Mouse (Mus musculus) heart, embryonic 13.5 days (tissue): ENCODE data around the gene Tnpo1. TPM values are rescaled to one million over a fixed set of nuclear protein-coding genes. Genes with fewer than 3 reads are reported as not detected.
A peak's percentile ranks its signal among the peaks of the same experiment; 100 is the strongest.

Experiments used
- ATAC-seq: fragments of 200-750 bp; cut with Nextera tagmentation; 2 replicates; pipeline ENCODE4 v1.8.0; 2017; ENCODE audit warnings: moderate TSS enrichment; ENCODE audit not compliant: insufficient number of reproducible peaks, low FRiP score, low TSS enrichment; ENCODE audit errors: extremely low read depth
- H3K27ac ChIP-seq: fragments of 300-500 bp; sonication (generic); replicated peaks from 2 replicates; pipeline ENCODE4 v1.5.1; 2015; ENCODE audit warnings: moderate library complexity, mild to moderate bottlenecking, inconsistent platforms
- H3K27me3 ChIP-seq: fragments of 300-500 bp; sonication (generic); replicated peaks from 2 replicates; pipeline ENCODE4 v1.6.1; 2015; ENCODE audit warnings: mild to moderate bottlenecking, inconsistent platforms
- H3K36me3 ChIP-seq: fragments of 300-500 bp; sonication (generic); 2 replicates; pipeline ENCODE4 v1.6.1; 2015; ENCODE audit warnings: mild to moderate bottlenecking, inconsistent platforms
- H3K4me1 ChIP-seq: fragments of 300-500 bp; sonication (generic); 2 replicates; pipeline ENCODE4 v1.6.1; 2015; ENCODE audit warnings: inconsistent platforms
- H3K4me2 ChIP-seq: fragments of 300-500 bp; sonication (generic); 2 replicates; pipeline ENCODE4 v1.6.1; 2015; ENCODE audit warnings: inconsistent platforms, mild to moderate bottlenecking, moderate library complexity
- H3K4me3 ChIP-seq: fragments of 300-500 bp; sonication (generic); 2 replicates; pipeline ENCODE4 v1.5.1; 2015; ENCODE audit warnings: moderate library complexity, mild to moderate bottlenecking, inconsistent platforms
- H3K9ac ChIP-seq: fragments of 300-500 bp; sonication (generic); 2 replicates; pipeline ENCODE4 v1.6.1; 2015; ENCODE audit warnings: inconsistent platforms, mild to moderate bottlenecking, moderate library complexity
- H3K9me3 ChIP-seq: fragments of 300-500 bp; sonication (generic); 2 replicates; pipeline ENCODE4 v1.6.1; 2016; ENCODE audit warnings: inconsistent platforms
- WGBS: fragments of 180-500 bp; shearing (Covaris S2); methylation state at CpG from one replicate; pipeline ENCODE4 v1.1.7; 2015; ENCODE audit warnings: mixed read lengths; 5-methylcytosine and 5-hydroxymethylcytosine counted together
- polyA plus RNA-seq: library from polyadenylated mRNA; unstranded; fragments of >200 nt; fragmentation: Nextera tagmentation; extraction: Ambion mirVana; gene quantifications from 2 replicates; pipeline ENCODE4 v1.2.1, GENCODE M21; 2015

The Tnpo1 gene
- polyA plus RNA-seq, 1 experiment from 2014 or later, result 36.9 TPM

DNA sequence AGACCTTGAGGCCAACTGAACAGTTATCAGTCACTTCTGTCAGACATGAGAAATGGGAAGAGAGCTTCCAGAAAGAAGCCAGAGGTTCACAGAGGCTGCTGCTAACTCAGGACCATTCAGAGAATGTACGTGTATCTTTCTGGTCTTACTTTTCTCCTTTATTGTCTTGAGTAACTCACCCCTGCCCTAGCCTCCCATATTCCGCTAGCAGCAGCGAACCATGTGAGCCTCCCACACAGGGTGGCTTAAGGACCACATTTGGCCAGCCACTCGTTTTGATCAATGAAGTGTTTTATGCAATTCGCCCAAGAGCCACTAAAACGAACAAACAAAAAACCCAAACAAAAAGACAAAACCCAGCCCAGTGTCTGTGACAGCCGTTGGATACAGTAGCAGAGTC, 25.8 kb upstream of the Tnpo1 start:
- Histone ChIP-seq H3K36me3 (no peaks in the 10 kb centered on the region), H3K4me1 (peaks cover 9% of the 10 kb centered on the region), H3K27me3 (no peaks in the 10 kb centered on the region), H3K9me3 (no peaks in the 10 kb centered on the region), H3K4me3 (no peak overlapping the region), H3K4me2 (no peak overlapping the region), H3K9ac (no peak overlapping the region), H3K27ac (no peak overlapping the region)
- no peak for ATAC-seq
- 74% methylated on average over 7 of the region's 7 CpGs for WGBS

DNA sequence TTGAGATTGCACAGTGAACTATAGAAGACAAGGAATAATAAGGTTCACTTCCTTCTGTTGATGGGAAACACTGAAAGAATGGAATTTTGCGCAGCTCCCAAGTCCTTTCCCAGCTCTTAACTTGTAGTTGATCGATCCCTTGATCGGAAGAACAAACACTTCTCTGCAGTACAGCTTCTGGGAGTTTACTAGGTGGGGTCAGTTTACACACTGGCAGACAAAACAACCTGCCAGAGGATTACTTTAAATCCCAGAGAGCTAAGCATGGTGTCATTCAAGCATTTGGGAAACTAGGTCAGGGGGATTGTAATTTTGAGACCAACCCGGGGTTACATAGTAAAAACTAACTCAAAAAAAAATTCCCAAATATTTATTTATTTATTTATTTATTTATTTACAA, 22.0 kb upstream of the Tnpo1 start:
- Histone ChIP-seq H3K4me1 (no peaks in the 10 kb centered on the region), H3K27me3 (no peaks in the 10 kb centered on the region), H3K4me3 (no peak overlapping the region), H3K9me3 (no peaks in the 10 kb centered on the region), H3K4me2 (no peak overlapping the region), H3K36me3 (no peaks in the 10 kb centered on the region), H3K27ac (no peak overlapping the region), H3K9ac (no peak overlapping the region)
- no peak for ATAC-seq
- WGBS, result 63% methylated on average over 4 of the region's 4 CpGs

DNA sequence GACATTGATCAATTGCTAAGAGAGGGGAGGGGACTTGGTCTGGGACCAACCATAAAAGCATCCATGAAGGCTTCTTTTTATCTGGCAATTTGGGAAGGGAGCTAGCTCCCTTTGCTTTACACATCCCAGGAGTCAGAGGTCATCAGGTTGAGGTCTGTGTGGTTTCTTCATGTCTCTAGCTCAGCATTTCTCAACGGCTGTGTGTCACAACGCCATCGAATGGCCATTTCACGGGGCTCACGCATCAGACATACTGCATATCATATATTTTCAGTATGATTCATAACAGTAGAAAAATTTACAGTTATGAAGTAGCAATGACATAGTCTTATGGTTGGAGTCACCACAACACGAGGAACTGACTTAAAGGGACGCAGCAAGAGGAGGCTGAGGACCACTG, 20.2 kb upstream of the Tnpo1 start:
- Histone ChIP-seq H3K36me3 (no peaks in the 10 kb centered on the region), H3K27me3 (no peaks in the 10 kb centered on the region), H3K4me3 (no peak overlapping the region), H3K4me1 (0 out of 2 replicates have a peak, but pooled peaks cover 9% of the 10 kb centered on the region), H3K9ac (no peak overlapping the region), H3K9me3 (no peaks in the 10 kb centered on the region), H3K27ac (no peak overlapping the region), H3K4me2 (no peak overlapping the region)
- no peak for ATAC-seq
- WGBS, result 81% methylated on average over 7 of the region's 7 CpGs

- Histone ChIP-seq H3K4me2 (no peak overlapping the region), H3K9ac (no peak overlapping the region), H3K9me3 (no peaks in the 10 kb centered on the region), H3K27ac (no peak overlapping the region), H3K27me3 (no peaks in the 10 kb centered on the region), H3K4me1 (0 out of 2 replicates have a peak, but pooled peaks cover 9% of the 10 kb centered on the region), H3K4me3 (no peak overlapping the region), H3K36me3 (no peaks in the 10 kb centered on the region)
- 76% methylated on average over 3 of the region's 3 CpGs for WGBS
- ATAC-seq, result no peak
These were observed 19.7 kb upstream of the Tnpo1 start for GRCm38 (mm10) chr13:98945908-98946307.

- no peak for ATAC-seq
- WGBS, result 85% methylated on average over 4 of the region's 4 CpGs
These were observed 19.2 kb upstream of the Tnpo1 start for GRCm38 (mm10) chr13:98945381-98945780.

GRCm38 (mm10) chr13:98944620-98945081, 18.5 kb upstream of the Tnpo1 start:
- Histone ChIP-seq H3K27me3 (no peaks in the 10 kb centered on the region), H3K4me3 (no peak overlapping the region), H3K4me1 (0 out of 2 replicates have a peak, but pooled peaks cover 9% of the 10 kb centered on the region), H3K9me3 (no peaks in the 10 kb centered on the region), H3K27ac (no peak overlapping the region), H3K36me3 (no peaks in the 10 kb centered on the region), H3K9ac (no peak overlapping the region), H3K4me2 (0 out of 2 replicates have a peak overlapping the region, but pooled peaks have one; percentile 16)
- no peak for ATAC-seq
- WGBS, result 63% methylated on average over 7 of the region's 7 CpGs

More at GRCm38 (mm10) chr13:98945381-98945780, 19.2 kb upstream of the Tnpo1 start:
- Histone ChIP-seq H3K27me3 (no peaks in the 10 kb centered on the region), H3K27ac (no peak overlapping the region), H3K4me2 (no peak overlapping the region), H3K36me3 (no peaks in the 10 kb centered on the region), H3K9ac (no peak overlapping the region), H3K4me3 (no peak overlapping the region), H3K4me1 (0 out of 2 replicates have a peak, but pooled peaks cover 9% of the 10 kb centered on the region), H3K9me3 (no peaks in the 10 kb centered on the region)

GRCm38 (mm10) chr13:98942360-98942759, 16.2 kb upstream of the Tnpo1 start:
- no peaks in the 10 kb centered on the region for H3K27me3 ChIP-seq
- H3K27ac ChIP-seq, result no peak overlapping the region
- no peak overlapping the region for H3K9ac ChIP-seq
- no peaks in the 10 kb centered on the region for H3K9me3 ChIP-seq
- ATAC-seq, result no peak
- WGBS, result 53% methylated on average over 6 of the region's 6 CpGs
- 0 out of 2 replicates have a peak, but pooled peaks cover 9% of the 10 kb centered on the region for H3K4me1 ChIP-seq
- no peak overlapping the region for H3K4me2 ChIP-seq
- no peak overlapping the region for H3K4me3 ChIP-seq
- no peaks in the 10 kb centered on the region for H3K36me3 ChIP-seq

- no peak overlapping the region for H3K4me2 ChIP-seq
- no peak for ATAC-seq
- H3K9me3 ChIP-seq, result no peaks in the 10 kb centered on the region
- no peak overlapping the region for H3K9ac ChIP-seq
- no peak overlapping the region for H3K27ac ChIP-seq
- H3K27me3 ChIP-seq, result no peaks in the 10 kb centered on the region
- no peaks in the 10 kb centered on the region for H3K36me3 ChIP-seq
- 59% methylated on average over 7 of the region's 7 CpGs for WGBS
- H3K4me1 ChIP-seq, result 0 out of 2 replicates have a peak, but pooled peaks cover 9% of the 10 kb centered on the region
- H3K4me3 ChIP-seq, result no peak overlapping the region
These were observed 15.7 kb upstream of the Tnpo1 start for GRCm38 (mm10) chr13:98941829-98942343.

DNA sequence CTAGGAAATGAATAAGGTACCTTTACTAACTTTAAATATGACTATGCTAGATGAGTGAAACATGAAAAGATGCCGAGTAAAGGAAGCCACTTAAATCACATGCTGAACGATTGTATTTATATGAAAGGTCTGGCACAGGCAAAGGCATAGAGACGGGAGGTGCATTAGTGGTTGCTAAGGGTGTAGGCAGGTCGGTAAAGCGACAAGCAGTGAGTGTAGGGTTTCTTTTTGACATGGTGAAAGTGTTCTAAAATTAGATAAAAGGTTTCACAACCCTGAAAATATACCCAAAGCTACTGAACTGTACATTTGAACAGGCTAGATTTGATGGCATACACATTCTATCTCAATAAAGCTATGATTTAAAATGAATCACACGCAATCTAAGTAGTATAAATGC, 10.9 kb upstream of the Tnpo1 start:
- no peaks in the 10 kb centered on the region for H3K36me3 ChIP-seq
- H3K4me3 ChIP-seq, result no peak overlapping the region
- H3K9ac ChIP-seq, result no peak overlapping the region
- H3K4me2 ChIP-seq, result no peak overlapping the region
- 0 out of 2 replicates have a peak, but pooled peaks cover 5% of the 10 kb centered on the region for H3K4me1 ChIP-seq
- H3K9me3 ChIP-seq, result 0 out of 2 replicates have a peak, but pooled peaks cover 1% of the 10 kb centered on the region
- H3K27me3 ChIP-seq, result no peaks in the 10 kb centered on the region
- H3K27ac ChIP-seq, result no peak overlapping the region
- no peak for ATAC-seq
- WGBS, result 58% methylated on average over 6 of the region's 6 CpGs

GRCm38 (mm10) chr13:98928908-98929307, 2.7 kb upstream of the Tnpo1 start:
- Histone ChIP-seq H3K9me3 (0 out of 2 replicates have a peak, but pooled peaks cover 3% of the 10 kb centered on the region), H3K27me3 (no peaks in the 10 kb centered on the region), H3K27ac (no peak overlapping the region), H3K4me2 (no peak overlapping the region), H3K4me1 (peaks cover 19% of the 10 kb centered on the region), H3K36me3 (no peaks in the 10 kb centered on the region), H3K9ac (no peak overlapping the region), H3K4me3 (no peak overlapping the region)
- ATAC-seq, result no peak
- WGBS, result 93% methylated on average over 2 of the region's 2 CpGs

- Histone ChIP-seq H3K4me2 (peak overlapping the region; percentile 87), H3K27me3 (no peaks in the 10 kb centered on the region), H3K4me1 (peaks cover 28% of the 10 kb centered on the region), H3K9ac (peak overlapping the region; percentile 100), H3K27ac (peak overlapping the region; percentile 96), H3K36me3 (peaks cover 11% of the 10 kb centered on the region), H3K4me3 (peak overlapping the region; percentile 88), H3K9me3 (no peaks in the 10 kb centered on the region)
- ATAC-seq, result no peak
- 60% methylated on average over 3 of the region's 3 CpGs for WGBS
These were observed 716 bp upstream of the Tnpo1 start for GRCm38 (mm10) chr13:98926958-98927242.

DNA sequence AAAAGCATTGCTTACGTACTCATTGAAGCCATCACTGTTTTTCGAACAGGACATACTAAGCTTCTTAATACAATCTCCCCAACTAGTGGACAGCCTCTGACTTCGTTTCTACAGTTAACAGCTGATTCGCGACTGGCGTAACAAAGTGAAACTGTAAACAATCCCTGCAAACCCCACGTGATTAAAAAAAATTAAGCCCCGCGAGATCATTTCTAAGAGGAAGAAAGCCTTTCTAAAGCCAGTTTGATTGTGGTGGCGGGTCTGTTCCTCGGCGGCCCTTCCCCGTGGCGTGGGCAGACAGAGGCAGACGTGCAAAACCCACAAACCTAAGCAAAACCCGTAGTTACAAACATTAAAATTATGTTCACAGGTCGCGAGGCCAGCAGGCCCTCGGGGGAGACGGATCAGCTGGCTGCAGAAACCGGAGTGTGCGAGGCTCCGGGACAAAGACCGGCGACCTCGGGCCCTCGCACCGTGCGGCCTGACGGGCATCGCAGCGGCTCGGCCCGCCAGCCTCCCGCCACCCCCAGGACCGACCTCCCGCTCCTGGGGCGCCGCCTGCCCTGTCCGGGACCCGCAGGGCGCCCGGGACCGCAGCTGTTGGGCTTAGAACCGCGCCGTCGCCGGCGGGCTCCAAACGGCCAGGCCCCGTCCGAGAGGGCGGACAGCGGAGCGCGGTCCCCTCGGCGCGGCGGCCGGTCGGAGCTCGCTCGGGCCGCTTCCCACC, 535 bp downstream of the Tnpo1 start:
- Histone ChIP-seq H3K9ac (peak overlapping the region; percentile 100), H3K4me3 (peak overlapping the region; percentile 88), H3K9me3 (no peaks in the 10 kb centered on the region), H3K4me2 (peak overlapping the region; percentile 87), H3K4me1 (peaks cover 28% of the 10 kb centered on the region), H3K27ac (peak overlapping the region; percentile 96), H3K36me3 (peaks cover 19% of the 10 kb centered on the region), H3K27me3 (no peaks in the 10 kb centered on the region)
- WGBS, result 1% methylated on average over 65 of the region's 66 CpGs
- peak; percentile 80 for ATAC-seq
